Mouse (Mus musculus) lung, adult 2 months (tissue): ENCODE measurements around the gene Pgr15l.

Source experiments
- CTCF ChIP-seq: fragments of 200-500 bp; IDR thresholded peaks from 2 replicates; pipeline ENCODE4 v1.5.1; 2011; ENCODE audit warnings: mild to moderate bottlenecking, low read length, control low read depth; ENCODE audit not compliant: insufficient read depth
- POLR2A ChIP-seq: fragments of 200-500 bp; IDR thresholded peaks from 2 replicates; pipeline ENCODE4 v1.6.1; 2011; ENCODE audit warnings: low read depth, mild to moderate bottlenecking, control low read depth, low read length, borderline replicate concordance; ENCODE audit errors: extremely low read depth

GRCm38 (mm10) chrX:97027540-97027939 is 44.9 kb upstream of the Pgr15l start:
- TF ChIP-seq CTCF: no peak
- TF ChIP-seq POLR2A: no peak
